Mouse (Mus musculus) cerebellum, adult 9-10 months (tissue): ENCODE data around the gene Cpxm1.

Experiments used
- DNase-seq: peaks from one replicate; pipeline ENCODE4 v3.0.0; 2022

The Cpxm1 gene

DNA sequence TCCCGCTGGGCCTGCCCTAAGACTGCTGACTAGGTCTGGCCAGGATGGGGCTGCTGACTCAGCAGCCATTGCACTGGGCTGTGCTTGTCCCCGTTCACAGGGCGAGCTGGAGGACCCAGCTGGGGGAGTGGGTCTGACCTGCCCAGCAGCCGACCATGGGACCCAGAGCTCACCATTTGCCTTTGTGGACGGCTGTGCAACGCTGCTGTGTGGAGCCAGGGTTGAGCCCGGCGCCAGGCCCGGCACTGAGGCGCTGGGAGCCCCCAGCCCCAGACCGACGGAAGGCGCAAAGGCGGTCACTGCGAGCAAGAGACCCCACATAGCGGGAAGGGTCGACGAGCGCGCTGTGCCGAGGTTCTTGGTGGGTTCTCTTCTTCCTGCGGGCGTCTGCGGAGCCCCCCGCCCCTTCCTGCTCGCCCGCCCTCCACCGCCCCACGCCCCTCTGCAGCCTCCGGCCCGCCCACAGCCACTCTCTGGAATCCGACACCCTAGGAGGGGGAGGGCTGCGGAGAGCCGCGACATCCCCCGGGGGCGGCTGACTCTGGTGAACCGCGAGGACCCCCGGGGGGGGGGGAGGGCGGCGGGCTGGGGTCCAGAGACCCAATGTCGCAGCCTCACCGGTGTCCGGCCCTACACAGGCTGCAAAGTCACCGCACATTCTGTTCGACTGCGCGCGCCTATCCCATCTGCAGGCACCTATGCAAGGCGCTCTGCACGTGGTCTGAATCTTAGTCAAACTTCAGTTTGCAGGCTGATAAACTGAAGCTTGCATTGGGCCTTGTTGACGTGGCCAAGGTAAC is at the start of gene Cpxm1:
TSS of gene Cpxm1 (minus strand) at position 389 of the 800 bp plus-strand sequence.
- DNase-seq = no peak

DNA sequence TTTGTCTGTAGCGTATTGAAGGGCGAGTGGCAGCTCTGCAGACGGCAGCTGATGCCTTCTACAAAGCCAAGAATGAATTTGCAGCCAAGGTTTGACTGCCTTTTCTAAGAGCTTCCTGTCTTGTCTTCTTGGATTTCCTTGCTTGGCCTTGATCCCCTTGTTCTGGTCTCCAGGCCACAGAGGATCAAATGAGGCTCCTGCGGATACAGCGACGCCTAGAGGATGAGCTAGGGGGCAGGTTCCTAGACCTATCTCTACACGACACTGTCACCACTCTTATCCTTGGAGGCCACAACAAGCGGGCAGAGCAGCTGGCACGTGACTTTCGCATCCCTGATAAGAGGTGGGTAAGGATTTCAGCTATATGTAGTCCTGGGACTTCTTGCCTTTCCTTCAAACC is 44.8 kb upstream of the Cpxm1 start:
- DNase-seq = no peak

DNA sequence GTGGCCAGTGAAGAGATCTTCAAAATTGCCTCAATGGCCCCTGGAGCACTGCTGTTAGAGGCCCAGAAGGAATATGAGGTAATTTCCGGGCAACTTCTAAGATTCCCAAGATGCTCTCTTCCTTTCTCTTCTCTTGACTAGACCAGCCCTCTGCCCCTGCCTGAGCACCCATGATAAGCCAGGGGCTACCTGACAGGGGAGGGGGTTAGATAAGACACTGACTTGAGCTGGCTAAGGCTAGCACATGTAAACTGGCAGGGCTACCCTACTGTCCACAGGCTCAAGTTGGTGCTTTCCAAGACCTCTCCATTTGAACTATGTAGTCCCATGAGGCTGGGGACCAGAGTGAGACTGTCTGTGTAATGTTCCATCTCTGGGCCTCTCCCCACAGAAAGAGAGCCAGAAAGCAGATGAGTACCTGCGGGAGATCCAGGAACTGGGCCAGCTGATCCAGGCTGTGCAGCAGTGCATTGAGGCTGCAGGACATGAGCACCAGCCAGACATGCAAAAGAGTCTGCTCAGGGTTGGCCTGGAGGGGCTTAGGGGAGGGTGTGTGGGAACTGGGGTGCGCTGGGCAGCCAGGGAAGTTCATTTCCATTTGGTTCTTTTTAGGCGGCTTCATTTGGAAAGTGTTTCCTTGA is 42.6 kb upstream of the Cpxm1 start:
- no peak for DNase-seq

DNA sequence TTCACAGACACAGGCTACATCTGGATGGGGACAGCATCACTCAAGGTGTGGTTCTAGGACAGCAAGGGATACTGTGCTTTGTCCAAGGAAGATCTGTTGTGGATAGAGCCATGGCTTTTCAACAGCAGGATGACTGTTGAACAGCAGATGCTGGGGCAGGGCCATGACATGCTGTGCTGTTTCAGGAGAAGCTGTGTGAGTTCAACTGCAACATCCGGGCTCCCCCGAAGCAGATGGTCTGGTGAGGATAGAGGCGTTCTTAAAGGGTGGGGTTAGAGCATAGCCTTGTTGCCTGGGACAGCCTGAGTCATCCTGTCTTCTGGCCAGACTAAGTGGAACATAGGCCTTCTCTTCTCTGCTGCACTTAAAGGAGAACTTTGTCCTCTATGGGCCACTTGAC is 41.5 kb upstream of the Cpxm1 start:
- DNase-seq = no peak

DNA sequence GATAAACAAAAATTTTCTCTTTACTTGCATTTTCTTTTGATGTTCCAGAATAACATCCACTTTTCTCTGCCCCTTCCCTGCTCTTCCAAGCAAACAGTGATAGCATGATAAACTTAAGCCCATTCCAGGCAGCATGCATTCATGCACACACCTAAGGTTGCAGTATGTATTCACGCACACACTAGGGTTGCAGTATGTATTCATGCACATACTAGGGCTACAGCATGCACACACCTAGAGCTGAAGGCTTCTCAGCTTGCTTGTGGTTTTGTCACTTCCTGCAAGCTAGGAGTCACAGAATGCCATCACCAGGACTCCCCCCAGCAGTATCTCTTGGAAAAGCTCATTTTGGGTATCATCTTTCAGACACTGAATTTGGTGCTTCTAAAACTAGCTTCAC is 39.4 kb upstream of the Cpxm1 start:
- DNase-seq = no peak

DNA sequence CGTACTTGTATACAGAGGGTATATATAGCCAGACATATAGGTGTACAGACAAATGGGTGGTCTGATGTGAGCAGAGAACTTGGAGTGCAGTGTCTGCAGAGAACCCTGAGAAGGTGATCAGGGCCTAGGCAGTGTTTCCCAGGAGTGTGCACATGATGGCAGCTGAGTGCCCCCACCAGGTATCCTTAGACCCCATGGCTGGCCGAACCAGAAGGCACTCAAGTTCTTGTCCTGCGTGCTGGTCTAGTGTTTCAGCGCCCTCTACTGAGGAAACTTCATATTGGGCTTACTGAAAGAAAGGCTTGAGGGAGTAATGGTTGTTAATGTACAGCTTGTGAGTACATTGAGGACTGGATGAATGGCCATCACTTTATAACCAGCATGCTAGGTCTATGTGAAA is 35.8 kb upstream of the Cpxm1 start:
- peak; percentile 64 for DNase-seq

DNA sequence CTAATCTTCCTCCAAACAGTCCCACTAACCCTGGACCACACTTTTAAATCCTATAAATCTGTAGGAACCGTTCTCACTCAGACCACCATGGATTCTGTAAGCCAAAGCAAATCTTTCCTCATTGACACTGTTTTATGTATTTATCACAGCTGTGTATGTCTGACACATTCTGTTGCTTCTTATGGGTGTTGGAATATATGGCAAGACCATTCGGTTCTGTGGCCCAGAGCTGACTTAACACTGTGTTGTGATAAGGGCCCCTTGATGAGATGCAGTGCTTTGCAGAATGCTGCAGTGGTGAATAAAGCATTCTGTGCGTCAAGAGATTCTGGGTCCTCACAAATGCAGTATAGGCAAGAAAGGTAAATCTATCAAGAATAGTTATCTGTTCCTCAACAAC is 34.8 kb upstream of the Cpxm1 start:
- no peak for DNase-seq

DNA sequence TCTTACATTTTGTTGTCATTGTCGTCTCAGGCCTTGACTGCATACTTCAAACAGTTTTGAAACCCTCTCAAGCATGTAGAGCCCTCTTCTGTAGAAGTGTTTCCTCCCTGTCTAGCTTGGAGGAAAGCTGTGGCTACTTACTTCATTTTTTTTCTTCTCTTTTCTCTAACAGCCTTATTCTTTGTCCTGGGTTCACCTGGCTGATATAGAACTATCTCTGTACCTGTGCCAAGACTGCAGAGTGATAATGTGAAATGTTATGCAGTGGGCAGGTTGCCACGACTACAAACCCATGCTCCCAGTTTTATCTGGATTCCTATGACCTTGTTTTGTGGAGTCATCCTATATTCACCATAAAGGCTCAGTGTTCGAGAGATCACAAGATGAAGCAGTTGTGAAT is 33.1 kb upstream of the Cpxm1 start:
- no peak for DNase-seq

DNA sequence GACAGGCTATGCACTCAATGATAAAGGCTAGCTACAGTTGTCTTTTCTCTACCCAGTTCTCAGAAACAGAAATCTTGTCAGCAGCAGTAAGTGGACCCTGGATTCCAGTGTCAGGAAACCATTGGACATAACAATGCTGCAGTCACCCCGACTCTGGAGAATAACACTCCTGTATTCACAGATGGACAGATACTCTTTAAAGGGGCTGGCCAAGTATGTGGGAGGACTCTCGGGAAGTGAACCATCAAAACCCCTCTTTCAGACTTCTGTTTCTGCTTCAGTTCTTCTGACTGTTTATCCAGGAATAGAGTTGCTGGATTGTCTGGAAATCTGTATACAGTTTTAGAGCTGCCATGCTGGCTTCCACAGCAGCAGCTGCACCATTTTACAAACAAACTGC is 32.5 kb upstream of the Cpxm1 start:
- DNase-seq = no peak

DNA sequence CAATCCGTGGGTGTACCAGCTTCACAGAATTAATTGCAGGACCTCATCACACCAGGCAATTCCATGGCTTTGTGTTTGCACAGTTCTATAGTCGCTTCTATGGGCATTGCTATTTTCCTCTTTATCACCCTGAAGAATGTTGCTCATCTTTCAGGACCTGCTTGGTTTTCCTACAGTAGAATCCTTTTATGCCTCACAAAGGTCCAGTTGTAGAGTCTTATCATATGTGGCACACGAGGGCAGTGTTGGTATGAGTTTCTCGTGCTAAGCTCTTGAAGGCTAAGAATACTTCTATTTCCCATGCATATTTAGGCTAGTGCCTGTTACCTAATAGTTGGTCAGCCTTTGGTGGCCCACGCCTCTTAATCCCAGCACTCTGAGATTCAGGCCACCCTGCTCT is 27.7 kb upstream of the Cpxm1 start:
- DNase-seq = no peak

DNA sequence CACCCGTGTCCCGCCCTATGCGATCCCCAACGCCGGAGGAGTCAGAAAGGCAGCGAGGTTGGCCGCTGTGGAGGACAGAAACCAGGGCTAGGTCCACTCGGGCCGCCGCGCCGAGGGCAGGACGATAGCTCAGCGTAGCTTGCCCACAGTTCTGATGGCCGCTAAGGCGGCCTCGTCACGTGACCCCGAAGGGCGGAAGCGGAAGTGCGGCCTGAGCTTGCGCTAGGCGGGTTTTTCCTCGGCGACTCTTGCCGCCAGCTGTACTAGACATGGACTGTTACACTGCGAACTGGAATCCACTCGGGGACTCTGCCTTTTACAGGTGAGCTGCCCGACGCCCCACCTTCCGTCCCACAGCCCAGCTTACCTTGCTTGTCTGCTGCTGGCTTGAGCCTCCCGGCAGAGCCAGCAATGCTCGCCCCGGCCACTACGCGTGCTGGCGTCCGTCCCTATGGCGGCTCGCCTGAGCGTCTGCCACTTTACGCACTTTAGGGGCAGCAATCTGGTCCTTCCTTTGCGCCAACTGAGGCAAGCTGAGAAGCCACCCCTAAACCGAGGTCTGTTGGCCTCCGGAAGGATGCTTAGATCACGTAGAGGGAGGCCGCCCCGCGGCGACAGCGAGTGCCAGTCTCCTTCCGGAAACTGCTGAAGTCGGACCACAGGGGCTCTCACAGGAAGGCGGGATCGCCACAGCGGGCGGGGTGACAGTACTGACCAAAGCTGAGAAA is 26.9 kb upstream of the Cpxm1 start, which contains the start of the genes Vps16 and Pced1a:
TSS of gene Vps16 (plus strand) at position 214 of the 728 bp plus-strand sequence.
TSS of gene Pced1a (minus strand) at position 576 of the 728 bp plus-strand sequence.
- peak; percentile 91 for DNase-seq

DNA sequence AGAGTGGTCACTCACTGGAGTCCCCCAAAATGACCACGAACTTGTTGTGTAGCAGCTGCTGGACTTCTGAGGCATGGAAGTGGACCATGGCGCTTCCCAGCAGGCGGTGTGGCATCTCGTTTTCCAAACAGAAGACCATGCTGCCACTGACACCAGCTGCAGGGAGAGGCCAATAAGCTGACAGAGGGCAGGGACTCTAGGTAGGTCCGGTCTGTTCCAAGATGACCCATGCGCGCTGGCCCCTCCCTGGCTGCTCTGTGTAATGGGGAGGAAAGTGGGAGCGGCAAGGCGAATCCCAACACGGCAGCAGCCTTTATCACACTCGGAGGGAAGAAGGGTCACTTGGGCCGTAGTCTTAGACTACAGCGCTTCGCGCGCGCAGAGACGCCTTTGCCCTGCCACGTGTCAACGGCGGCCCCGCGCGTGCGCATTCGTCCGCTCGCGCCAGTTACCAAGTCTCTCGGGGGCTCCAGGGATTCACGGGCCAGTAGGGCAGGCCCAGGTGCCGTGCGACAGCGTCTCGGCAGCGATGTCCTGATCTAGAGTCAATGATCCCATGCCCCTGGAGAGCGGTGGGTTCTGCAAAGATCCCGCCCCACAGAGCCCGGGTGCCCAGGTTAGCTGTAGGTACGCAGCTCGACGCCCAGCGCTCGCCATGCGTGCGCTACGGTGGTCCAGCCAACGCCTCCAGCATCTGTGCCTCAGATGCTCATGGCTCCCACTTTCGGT is 26.2 kb upstream of the Cpxm1 start:
- peak; percentile 86 for DNase-seq

DNA sequence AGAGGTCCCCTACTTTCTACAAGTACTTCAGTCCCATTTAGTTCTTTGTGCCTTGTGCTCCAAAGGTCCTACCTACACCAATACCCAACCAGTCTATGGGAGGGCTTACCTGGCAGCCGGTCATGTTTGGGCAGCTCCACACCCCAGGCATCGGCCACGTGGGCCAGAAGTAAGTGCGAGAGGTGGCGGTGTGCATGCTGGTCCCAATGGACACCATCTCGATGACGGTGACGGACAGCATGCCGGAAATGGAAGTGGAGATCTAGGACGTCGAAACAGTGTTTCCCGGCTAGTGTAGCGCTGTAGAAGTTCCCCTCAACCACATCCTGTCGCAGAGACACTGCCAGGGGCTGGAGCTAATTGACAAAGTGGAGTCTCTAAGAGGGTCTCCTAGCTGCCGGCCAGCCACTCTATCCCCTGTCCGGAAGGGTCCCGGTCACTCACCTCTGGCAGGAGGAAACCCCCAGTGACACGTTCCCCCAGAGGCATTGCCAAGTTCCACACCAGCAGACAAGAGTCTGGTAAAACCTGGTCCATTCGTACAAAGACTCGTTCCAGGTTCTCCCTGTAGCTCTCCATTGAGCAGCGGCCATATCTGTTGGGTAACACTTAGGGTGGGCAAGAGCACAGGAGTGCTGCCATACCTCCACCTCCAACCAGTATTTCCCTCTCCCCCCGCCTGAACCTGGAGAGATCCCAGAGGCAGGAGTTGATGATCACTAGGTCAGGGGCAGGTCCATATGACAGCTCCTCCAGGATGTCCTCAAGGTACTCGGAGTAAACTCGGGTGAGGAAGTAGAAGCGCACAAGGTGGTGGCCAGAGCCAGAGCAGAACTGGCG is 24.6 kb upstream of the Cpxm1 start:
- peak; percentile 36 for DNase-seq

DNA sequence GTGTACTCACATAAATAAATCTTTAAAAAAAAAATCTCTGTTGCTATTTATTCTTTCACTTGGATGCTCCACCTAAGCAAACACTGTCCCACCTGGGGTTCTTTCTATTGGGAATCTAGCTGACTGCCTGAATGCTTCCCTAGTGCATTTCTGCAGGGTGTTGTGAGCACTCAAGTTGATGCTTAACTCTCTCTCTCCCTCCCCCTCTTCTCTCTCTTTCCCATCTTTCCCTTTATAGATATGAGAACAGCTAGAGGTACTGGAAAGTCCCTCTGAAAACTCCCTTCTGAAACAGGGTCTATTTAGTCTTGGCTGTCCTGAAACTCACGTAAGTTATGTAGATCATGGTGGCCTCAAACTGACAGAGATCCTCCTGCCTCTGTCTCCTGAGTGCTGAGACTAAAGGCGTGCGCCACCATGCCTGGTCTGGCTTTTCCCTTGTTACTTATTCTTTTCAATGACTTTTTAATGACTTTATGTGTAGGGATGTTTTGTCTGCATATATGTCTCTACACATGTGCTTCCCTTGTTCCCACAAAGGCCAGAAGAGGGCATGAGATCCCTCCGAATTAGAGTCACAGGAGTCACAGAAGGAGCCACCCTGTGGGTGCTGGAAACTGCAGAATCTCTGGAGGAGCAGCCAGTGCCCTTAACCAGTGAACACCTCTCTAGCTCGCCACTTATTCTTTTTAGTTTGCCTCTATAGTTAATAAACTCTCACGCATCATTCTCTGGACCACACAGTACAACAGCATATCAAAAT is 16.9 kb upstream of the Cpxm1 start:
- DNase-seq = no peak

DNA sequence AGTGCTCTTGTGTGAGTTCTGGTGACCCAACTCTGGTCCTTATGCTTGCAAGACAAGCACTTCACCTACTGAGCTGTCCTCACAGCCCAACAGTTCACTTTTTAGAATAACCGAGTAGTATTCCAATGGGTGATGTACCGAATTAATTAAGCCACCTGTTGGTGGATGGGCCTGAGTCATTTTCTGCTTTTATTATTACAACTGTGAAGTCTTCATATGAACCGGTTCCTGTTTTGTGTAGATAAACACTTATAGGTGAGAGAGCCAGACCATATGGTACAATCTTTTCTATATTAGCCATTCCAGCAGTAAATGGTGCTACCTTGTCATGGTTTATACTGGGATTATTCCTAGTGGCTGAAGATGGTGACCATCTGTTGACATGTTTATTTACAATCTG is 15.4 kb upstream of the Cpxm1 start:
- DNase-seq = no peak

DNA sequence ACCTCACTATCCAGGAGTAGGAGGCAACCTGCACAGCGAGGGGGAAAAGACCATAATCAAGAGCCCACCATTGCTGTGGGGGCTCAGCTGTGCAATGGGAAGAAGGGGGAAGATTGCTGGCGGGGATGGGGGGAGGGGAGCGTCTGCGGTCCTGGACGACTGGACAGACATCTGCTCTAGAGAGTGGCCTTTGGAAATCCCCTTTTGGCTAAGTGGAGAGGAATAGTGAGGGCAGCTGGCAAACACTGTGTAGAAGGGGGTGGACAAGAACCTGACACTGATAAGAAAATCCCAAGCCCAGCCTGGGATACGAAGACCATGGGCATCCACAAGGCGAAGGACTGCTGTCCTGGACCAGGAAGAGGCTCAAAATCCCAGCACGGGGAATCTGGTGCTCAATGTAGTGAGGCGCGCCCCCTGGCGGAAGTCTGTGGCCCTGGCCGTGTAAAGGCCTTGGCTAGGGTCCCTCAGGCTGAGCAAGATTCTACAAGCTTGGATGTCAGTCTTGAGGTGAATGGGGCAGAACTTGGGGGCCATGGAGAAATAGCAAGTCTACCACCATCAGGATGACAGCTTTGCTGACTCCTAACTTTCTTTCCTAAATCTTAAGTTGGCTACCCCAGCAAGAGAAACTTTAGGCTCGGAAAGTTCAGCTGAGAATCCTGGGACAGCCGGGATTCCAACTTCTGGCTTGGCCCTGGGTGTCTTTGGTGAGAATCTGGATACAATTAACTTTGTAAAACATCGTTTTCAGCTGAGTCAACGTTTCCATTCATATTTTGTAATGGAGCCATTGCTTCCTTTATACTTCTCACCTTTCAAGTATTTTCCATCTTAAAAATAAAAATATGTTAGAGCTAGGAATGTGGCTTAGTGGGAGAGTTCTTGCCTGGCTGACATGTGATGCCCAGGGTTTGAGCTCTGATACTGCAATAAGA is 14.5 kb upstream of the Cpxm1 start:
- DNase-seq = peak; percentile 85

DNA sequence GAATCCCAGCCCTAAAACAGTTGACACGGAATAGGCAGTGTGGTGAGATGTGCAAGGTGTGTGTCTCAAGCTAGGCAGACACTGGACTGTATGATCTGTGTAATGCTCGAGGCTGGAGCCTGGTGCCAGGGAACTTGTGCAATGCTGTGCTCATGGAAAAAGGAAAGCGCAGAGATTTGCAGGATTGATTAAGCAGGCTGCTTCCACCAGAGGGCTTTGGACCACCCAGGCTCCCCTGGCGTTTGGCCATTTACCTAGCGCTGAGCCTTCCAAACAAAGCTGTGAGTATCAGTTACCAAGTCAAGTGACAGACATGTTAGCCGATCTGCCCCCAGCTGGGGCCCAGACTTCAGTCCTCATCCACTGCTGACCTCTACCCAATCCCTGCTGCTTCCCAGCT is 10.8 kb upstream of the Cpxm1 start:
- no peak for DNase-seq

DNA sequence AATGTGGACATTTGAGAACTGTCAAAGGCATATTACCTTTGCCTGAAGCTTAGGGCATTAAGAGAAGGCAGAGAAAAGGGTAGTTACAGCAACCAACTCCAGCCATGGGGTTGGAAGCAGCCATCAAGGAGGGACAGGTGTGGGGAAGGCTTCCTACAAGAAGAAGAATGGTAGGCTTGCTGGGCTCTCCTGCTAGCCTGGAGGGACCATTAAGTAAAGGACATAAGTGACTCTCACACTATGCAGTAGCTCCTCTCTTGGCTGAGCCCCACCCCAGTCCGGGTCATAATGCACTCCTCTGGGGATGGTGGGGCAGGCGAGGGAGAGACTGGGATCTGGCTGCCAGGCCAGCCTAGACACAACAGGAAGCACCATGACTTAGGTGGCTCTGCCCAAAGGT is 8.8 kb upstream of the Cpxm1 start, which contains the start of gene Tmem239:
TSS of gene Tmem239 (plus strand) at position 301 of the 400 bp plus-strand sequence.
- DNase-seq = no peak

DNA sequence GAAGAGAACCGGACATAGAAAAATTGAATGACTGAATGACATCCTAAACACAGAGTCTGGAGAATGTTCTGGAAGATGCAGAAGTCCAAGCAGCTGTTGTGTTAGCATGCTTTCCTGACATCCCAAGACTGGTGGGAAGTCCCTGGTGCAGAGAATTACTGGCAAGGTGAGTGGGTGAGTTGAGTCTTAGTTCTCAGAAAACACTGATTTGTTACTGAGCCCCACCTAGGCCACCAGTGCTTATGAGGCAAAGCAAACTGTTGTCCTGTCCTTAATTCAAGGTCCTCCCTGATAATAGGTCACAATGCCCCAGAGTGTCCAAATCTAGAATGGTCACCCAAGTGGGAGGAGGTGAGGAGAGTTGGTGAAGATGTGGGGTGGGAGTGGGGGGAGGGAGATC is 7.6 kb upstream of the Cpxm1 start, which contains the start of the genes Gm28372 and 1700020A23Rik:
TSS of gene Gm28372 (plus strand) at position 301 of the 400 bp plus-strand sequence.
TSS of gene 1700020A23Rik (plus strand) at position 321 of the 400 bp plus-strand sequence.
- DNase-seq = no peak

DNA sequence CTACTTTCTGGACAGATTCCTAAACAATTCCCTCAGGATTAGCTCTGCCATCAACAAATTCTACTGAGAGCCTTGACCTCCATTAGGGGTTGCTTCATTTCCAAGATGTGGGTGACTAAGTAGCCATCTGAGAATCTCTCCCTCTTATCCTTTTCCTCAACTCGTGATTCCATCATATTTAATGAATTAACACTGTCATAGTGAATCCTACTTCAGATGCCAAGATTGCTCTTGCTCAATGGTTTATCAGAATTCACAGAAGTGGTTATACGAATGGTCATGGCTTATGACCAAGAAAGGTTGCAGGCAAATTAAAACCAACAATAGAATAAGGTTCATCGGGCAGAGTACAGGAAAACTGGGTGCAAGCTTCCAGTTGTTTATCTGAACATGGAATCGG is 4.5 kb upstream of the Cpxm1 start:
- no peak for DNase-seq
